Mouse (Mus musculus): ENCODE results near the gene Hspb6. TPM values are rescaled to one million over a fixed set of nuclear protein-coding genes. Genes with fewer than 3 reads are reported as not detected.

Hspb6 gene
- polyA plus RNA-seq, 1 experiment from 2014 or later, result 13.2 TPM

- Histone ChIP-seq H3K9ac (no peak overlapping the region), H3K36me3 (no peaks in the 10 kb centered on the region), H3K27me3 (no peaks in the 10 kb centered on the region), H3K9me3 (no peaks in the 10 kb centered on the region), H3K4me3 (no peak overlapping the region), H3K27ac (replicated peaks) (no peak overlapping the region), H3K4me1 (replicated peaks) (peaks cover 14% of the 10 kb centered on the region), H3K4me2 (no peak overlapping the region)
- WGBS, result 66% methylated on average over 8 of the region's 8 CpGs
- ATAC-seq (ENCODE audit: low FRiP score, low read depth), result no peak
These were observed 52.4 kb downstream of the Hspb6 start for GRCm38 (mm10) chr7:30604424-30604823.

GRCm38 (mm10) chr7:30604944-30605343 is 53.0 kb downstream of the Hspb6 start:
- WGBS, result 90% methylated on average over 8 of the region's 8 CpGs

More at GRCm38 (mm10) chr7:30604944-30605343, 53.0 kb downstream of the Hspb6 start:
- Histone ChIP-seq H3K9me3 (no peaks in the 10 kb centered on the region), H3K27ac (replicated peaks) (no peak overlapping the region), H3K9ac (no peak overlapping the region), H3K4me1 (replicated peaks) (peaks cover 8% of the 10 kb centered on the region), H3K27me3 (no peaks in the 10 kb centered on the region), H3K4me2 (no peak overlapping the region), H3K4me3 (no peak overlapping the region), H3K36me3 (no peaks in the 10 kb centered on the region)
- ATAC-seq (ENCODE audit: low FRiP score, low read depth), result no peak

Small RNAs within 50 kb of the gene (microRNA-seq; reads per million reads assigned to microRNA genes)
- gene Gm38670 (not detected), gene Mir3569 (not detected)

Other genes with a start within 250 kb of the Hspb6 start
- gene Alkbh6, start 243.5 kb upstream of the Hspb6 start, polyA plus RNA-seq (2015; fragmentation: Nextera tagmentation; extraction: Ambion mirVana), result 121 and 135 TPM in 2 replicates
- 17.1 and 19.1 TPM in 2 replicates for gene Syne4, start 237.4 kb upstream of the Hspb6 start, polyA plus RNA-seq (2015; fragmentation: Nextera tagmentation; extraction: Ambion mirVana)
- 0.98 TPM in 1 of 2 replicates, not detected in the other for gene E130208F15Rik, start 230.4 kb upstream of the Hspb6 start, polyA plus RNA-seq (2015; fragmentation: Nextera tagmentation; extraction: Ambion mirVana)
- gene Sdhaf1, start 228.3 kb upstream of the Hspb6 start, polyA plus RNA-seq (2015; fragmentation: Nextera tagmentation; extraction: Ambion mirVana), result 16.2 and 17.3 TPM in 2 replicates
- 14.3 and 15.7 TPM in 2 replicates for gene Lrfn3, start 189.4 kb upstream of the Hspb6 start, polyA plus RNA-seq (2015; fragmentation: Nextera tagmentation; extraction: Ambion mirVana)
- 28.9 and 39.1 TPM in 2 replicates for gene Tyrobp, start 138.4 kb upstream of the Hspb6 start, polyA plus RNA-seq (2015; fragmentation: Nextera tagmentation; extraction: Ambion mirVana)
- 0.53 and 0.56 TPM in 2 replicates for gene Hcst, start 132.3 kb upstream of the Hspb6 start, polyA plus RNA-seq (2015; fragmentation: Nextera tagmentation; extraction: Ambion mirVana)
- gene Nfkbid, start 130.4 kb upstream of the Hspb6 start, polyA plus RNA-seq (2015; fragmentation: Nextera tagmentation; extraction: Ambion mirVana), result 2.4 and 2.9 TPM in 2 replicates
- gene Aplp1, start 106.6 kb upstream of the Hspb6 start, polyA plus RNA-seq (2015; fragmentation: Nextera tagmentation; extraction: Ambion mirVana), result 674 and 762 TPM in 2 replicates
- gene Kirrel2, start 94.5 kb upstream of the Hspb6 start, polyA plus RNA-seq (2015; fragmentation: Nextera tagmentation; extraction: Ambion mirVana), result 4.7 and 7.3 TPM in 2 replicates
- 1.1 and 1.2 TPM in 2 replicates for gene Nphs1, start 93.9 kb upstream of the Hspb6 start, polyA plus RNA-seq (2015; fragmentation: Nextera tagmentation; extraction: Ambion mirVana)
- gene Prodh2, start 58.6 kb upstream of the Hspb6 start, polyA plus RNA-seq (2015; fragmentation: Nextera tagmentation; extraction: Ambion mirVana), result 0.36 TPM in 1 of 2 replicates, not detected in the other
- gene Arhgap33, start 17.1 kb upstream of the Hspb6 start, polyA plus RNA-seq (2015; fragmentation: Nextera tagmentation; extraction: Ambion mirVana), result 101 and 135 TPM in 2 replicates
- gene Proser3, start 121 bp downstream of the Hspb6 start, polyA plus RNA-seq (2015; fragmentation: Nextera tagmentation; extraction: Ambion mirVana), result 8.4 and 9.1 TPM in 2 replicates
- 52.7 and 53.1 TPM in 2 replicates for gene Lin37, start 7.7 kb downstream of the Hspb6 start, polyA plus RNA-seq (2015; fragmentation: Nextera tagmentation; extraction: Ambion mirVana)
- 89.7 and 92.1 TPM in 2 replicates for gene U2af1l4, start 11.1 kb downstream of the Hspb6 start, polyA plus RNA-seq (2015; fragmentation: Nextera tagmentation; extraction: Ambion mirVana)
- gene Gm49396, start 11.2 kb downstream of the Hspb6 start, polyA plus RNA-seq (2015; fragmentation: Nextera tagmentation; extraction: Ambion mirVana), result 15.4 and 17.5 TPM in 2 replicates
- 124 and 134 TPM in 2 replicates for gene Psenen, start 11.4 kb downstream of the Hspb6 start, polyA plus RNA-seq (2015; fragmentation: Nextera tagmentation; extraction: Ambion mirVana)
- 5.5 and 6.0 TPM in 2 replicates for gene Igflr1, start 13.2 kb downstream of the Hspb6 start, polyA plus RNA-seq (2015; fragmentation: Nextera tagmentation; extraction: Ambion mirVana)
- 9.2 and 9.8 TPM in 2 replicates for gene Kmt2b, start 36.5 kb downstream of the Hspb6 start, polyA plus RNA-seq (2015; fragmentation: Nextera tagmentation; extraction: Ambion mirVana)
- 0.10 and 0.37 TPM in 2 replicates for gene Zbtb32, start 46.7 kb downstream of the Hspb6 start, polyA plus RNA-seq (2015; fragmentation: Nextera tagmentation; extraction: Ambion mirVana)
- 0.51 and 0.82 TPM in 2 replicates for gene Upk1a, start 60.7 kb downstream of the Hspb6 start, polyA plus RNA-seq (2015; fragmentation: Nextera tagmentation; extraction: Ambion mirVana)
- gene Cox6b1, start 74.0 kb downstream of the Hspb6 start, polyA plus RNA-seq (2015; fragmentation: Nextera tagmentation; extraction: Ambion mirVana), result 1,185 and 1,301 TPM in 2 replicates
- not detected in 2 replicates for gene Etv2, start 83.7 kb downstream of the Hspb6 start, polyA plus RNA-seq (2015; fragmentation: Nextera tagmentation; extraction: Ambion mirVana)
- gene Rbm42, start 98.1 kb downstream of the Hspb6 start, polyA plus RNA-seq (2015; fragmentation: Nextera tagmentation; extraction: Ambion mirVana), result 131 and 139 TPM in 2 replicates
- 25.9 and 29.9 TPM in 2 replicates for gene Haus5, start 112.8 kb downstream of the Hspb6 start, polyA plus RNA-seq (2015; fragmentation: Nextera tagmentation; extraction: Ambion mirVana)
- not detected in 2 replicates for gene Pmis2, start 119.4 kb downstream of the Hspb6 start, polyA plus RNA-seq (2015; fragmentation: Nextera tagmentation; extraction: Ambion mirVana)
- gene 2200002J24Rik, start 146.7 kb downstream of the Hspb6 start, polyA plus RNA-seq (2015; fragmentation: Nextera tagmentation; extraction: Ambion mirVana), result not detected in 2 replicates
- 3.1 and 3.3 TPM in 2 replicates for gene Atp4a, start 160.0 kb downstream of the Hspb6 start, polyA plus RNA-seq (2015; fragmentation: Nextera tagmentation; extraction: Ambion mirVana)
- gene Tmem147, start 177.4 kb downstream of the Hspb6 start, polyA plus RNA-seq (2015; fragmentation: Nextera tagmentation; extraction: Ambion mirVana), result 273 and 284 TPM in 2 replicates
- 0.79 and 1.4 TPM in 2 replicates for gene Gapdhs, start 191.5 kb downstream of the Hspb6 start, polyA plus RNA-seq (2015; fragmentation: Nextera tagmentation; extraction: Ambion mirVana)
- gene Sbsn, start 199.3 kb downstream of the Hspb6 start, polyA plus RNA-seq (2015; fragmentation: Nextera tagmentation; extraction: Ambion mirVana), result 2.2 TPM in 2 replicates
- gene Dmkn, start 211.6 kb downstream of the Hspb6 start, polyA plus RNA-seq (2015; fragmentation: Nextera tagmentation; extraction: Ambion mirVana), result 2.0 and 3.0 TPM in 2 replicates
- gene Krtdap, start 235.7 kb downstream of the Hspb6 start, polyA plus RNA-seq (2015; fragmentation: Nextera tagmentation; extraction: Ambion mirVana), result 0.52 and 2.8 TPM in 2 replicates